Mouse (Mus musculus) G1E (cell line): ENCODE measurements around the gene Ppef2.
A peak's percentile ranks its signal among the peaks of the same experiment; 100 is the strongest.

Source experiments
- CTCF ChIP-seq: IDR thresholded peaks from 2 replicates; pipeline ENCODE4 v1.5.1; 2012; ENCODE audit warnings: low read depth, low read length, inconsistent platforms, mixed read lengths
- GATA1 ChIP-seq: IDR thresholded peaks from 2 replicates; pipeline ENCODE4 v1.6.1; 2012; ENCODE audit warnings: borderline replicate concordance, low read length, inconsistent platforms, mixed read lengths
- GATA2 ChIP-seq: IDR thresholded peaks from 2 replicates; pipeline ENCODE4 v1.6.1; 2012; ENCODE audit warnings: low read depth, low read length, inconsistent platforms, borderline replicate concordance
- POLR2AphosphoS5 ChIP-seq: IDR thresholded peaks from 2 replicates; pipeline ENCODE4 v1.6.1; 2012; ENCODE audit warnings: low read depth, low read length, inconsistent platforms; ENCODE audit not compliant: insufficient replicate concordance
- TAL1 ChIP-seq: conservative IDR thresholded peaks from 2 replicates; pipeline ENCODE4 v1.6.1; 2012; ENCODE audit warnings: low read depth, low read length, inconsistent platforms, mixed read lengths

DNA sequence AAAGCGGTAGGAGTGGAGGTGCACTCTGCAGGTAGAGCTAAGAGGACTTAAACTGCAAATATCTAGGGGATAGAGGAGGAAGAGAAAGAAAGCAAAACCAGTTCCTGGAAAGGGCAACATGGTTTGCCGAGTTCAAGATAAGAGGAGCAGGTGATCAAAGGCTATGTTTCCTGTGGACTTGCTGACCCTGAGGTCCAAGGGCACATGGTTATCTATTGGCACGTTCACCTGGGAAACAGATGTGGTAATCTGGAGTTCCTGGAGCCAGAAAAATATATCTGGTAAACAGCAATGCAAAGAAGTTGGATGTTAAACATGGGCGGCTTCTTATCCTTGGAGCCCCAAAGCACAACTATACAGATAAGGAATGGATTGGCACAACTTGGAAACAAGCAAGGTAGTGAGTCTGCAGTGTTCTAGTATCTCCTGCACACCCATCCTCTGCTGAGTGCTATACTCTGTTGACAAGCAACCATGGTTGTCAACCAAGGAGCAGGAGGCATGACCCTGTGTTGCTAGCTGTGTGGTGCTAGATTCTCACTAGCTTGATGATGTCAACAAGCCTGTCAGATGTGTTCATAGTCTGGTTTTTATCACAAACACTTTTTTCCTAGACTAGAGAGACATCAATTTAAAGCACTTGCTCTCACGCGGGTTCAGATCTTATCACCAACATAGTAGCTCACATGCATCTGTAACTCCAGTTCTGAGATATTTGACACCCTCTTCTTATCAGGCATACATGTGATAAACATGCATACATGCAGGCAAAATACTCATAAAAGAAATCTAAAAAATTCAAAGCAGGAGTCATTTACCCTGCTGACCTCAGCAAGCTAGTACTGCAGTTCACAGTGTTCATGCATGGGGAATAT lies 51.7 kb downstream of the Ppef2 start:
- no peak for TF ChIP-seq CTCF
- peak; percentile 82 for TF ChIP-seq TAL1
- TF ChIP-seq GATA1, result no peak
- TF ChIP-seq GATA2, result no peak
- TF ChIP-seq POLR2AphosphoS5, result no peak
